Mouse (Mus musculus): Measurements from ENCODE around the gene 2010315B03Rik.
A peak's percentile ranks its signal among the peaks of the same experiment; 100 is the strongest.
"Not testable (repeated sequence)": the region's sequence is repeated elsewhere in the genome, so short reads cannot be mapped to it uniquely, and the experiment has no call there.

2010315B03Rik gene

GRCm38 (mm10) chr9:124312171-124313142 is at the start of gene 2010315B03Rik:
Gene 2010315B03Rik (minus strand): TSS chr9:124312696.
- peak; percentile 78 to 85 for DNase-seq

- DNase-seq, result no peak
These were observed 994 bp downstream of the 2010315B03Rik start for GRCm38 (mm10) chr9:124311502-124311901.

- no peak for DNase-seq
These were observed 24.2 kb downstream of the 2010315B03Rik start for GRCm38 (mm10) chr9:124288329-124288728.

- peak; percentile 76 to 87 for DNase-seq
These were observed 30.4 kb downstream of the 2010315B03Rik start for GRCm38 (mm10) chr9:124281912-124282686.

- DNase-seq, result no peak
These were observed 31.1 kb downstream of the 2010315B03Rik start for GRCm38 (mm10) chr9:124281448-124281791.

GRCm38 (mm10) chr9:124280576-124281447 is 31.7 kb downstream of the 2010315B03Rik start:
- no peak for DNase-seq

- DNase-seq, result no peak
These were observed 33.2 kb downstream of the 2010315B03Rik start for GRCm38 (mm10) chr9:124279300-124279699.

- DNase-seq, result no peak
These were observed 37.4 kb downstream of the 2010315B03Rik start for GRCm38 (mm10) chr9:124275064-124275463.

GRCm38 (mm10) chr9:124273172-124273571 is 39.3 kb downstream of the 2010315B03Rik start:
- DNase-seq, result no peak

- DNase-seq, result no peak
These were observed 44.6 kb downstream of the 2010315B03Rik start for GRCm38 (mm10) chr9:124267929-124268328.

- DNase-seq, result no peak
These were observed 45.0 kb downstream of the 2010315B03Rik start for GRCm38 (mm10) chr9:124267493-124267892.

GRCm38 (mm10) chr9:124262987-124263717 is 49.3 kb downstream of the 2010315B03Rik start:
- DNase-seq, result no peak

GRCm38 (mm10) chr9:124258067-124258556 is 54.4 kb downstream of the 2010315B03Rik start:
- DNase-seq, result no peak

GRCm38 (mm10) chr9:124257200-124258066 is 55.1 kb downstream of the 2010315B03Rik start:
- DNase-seq, result no peak

GRCm38 (mm10) chr9:124256271-124257199 is 56.0 kb downstream of the 2010315B03Rik start:
- not testable (repeated sequence) for DNase-seq

- no peak for DNase-seq
These were observed 61.1 kb downstream of the 2010315B03Rik start for GRCm38 (mm10) chr9:124251438-124251837.
